Mouse (Mus musculus): ENCODE data around the gene Lrfn4.

Lrfn4 gene

DNA sequence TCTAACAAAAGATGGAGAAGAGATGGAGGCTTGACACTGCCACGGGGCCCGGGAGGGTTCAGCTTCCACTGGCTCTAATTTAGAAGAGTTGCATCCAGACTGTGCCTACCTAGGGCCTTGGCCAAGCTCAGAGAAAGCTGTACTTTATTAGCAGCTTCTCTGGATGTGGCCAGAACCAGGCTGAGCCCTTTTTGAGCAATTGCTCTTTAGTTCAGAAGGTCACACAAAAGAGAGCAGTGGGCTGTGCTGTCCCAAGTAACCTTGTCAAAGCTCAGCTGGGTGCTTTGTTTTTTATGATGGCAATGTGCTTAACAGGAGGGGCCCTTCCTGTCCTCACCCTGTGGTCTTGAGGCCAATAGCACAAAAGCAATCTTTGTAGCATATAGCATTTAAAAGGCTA, 47.8 kb downstream of the Lrfn4 start:
- DNase-seq = no peak

DNA sequence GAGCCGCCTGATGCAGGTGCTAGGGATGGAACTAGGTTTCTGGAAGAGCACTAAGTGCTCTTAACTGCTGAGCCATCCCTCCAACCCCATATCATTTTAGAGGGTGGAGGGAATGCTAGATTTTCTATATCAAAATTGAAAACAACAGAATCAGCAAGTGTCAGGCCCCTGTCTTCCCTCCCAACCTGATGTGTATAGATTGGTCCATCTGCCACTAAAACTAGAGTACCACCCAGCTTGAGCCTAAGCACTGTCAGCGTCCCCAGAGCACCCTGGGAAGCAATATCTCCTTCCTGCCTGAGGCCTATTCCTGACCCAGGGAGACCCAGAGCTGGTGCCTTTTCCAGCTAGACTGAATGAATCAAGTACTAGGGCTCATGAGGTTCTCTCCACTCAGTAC, 48.6 kb downstream of the Lrfn4 start:
- DNase-seq = no peak

DNA sequence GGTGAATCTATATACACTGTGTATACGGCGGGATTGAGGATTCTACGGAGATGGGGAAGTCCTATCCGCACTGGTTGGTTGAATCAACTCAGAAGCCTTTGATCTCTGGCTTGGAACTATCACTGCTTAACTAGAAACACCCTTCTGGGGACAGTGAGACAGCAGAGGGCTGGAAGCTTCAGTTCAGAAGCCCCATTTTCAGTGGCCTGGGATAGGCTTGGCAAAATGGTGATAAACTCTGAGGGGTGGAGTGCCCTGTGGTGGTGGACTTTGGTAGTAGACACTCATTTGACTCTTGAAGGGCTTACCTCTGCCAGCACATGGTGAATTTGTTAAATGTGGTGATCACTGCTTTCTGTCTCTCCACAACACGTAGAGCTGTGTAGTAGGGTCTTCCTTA, 49.8 kb downstream of the Lrfn4 start:
- DNase-seq = no peak

Data from lung, postnatal 36 days (tissue).